Mouse (Mus musculus): ENCODE results near the gene Nck1.

DNA sequence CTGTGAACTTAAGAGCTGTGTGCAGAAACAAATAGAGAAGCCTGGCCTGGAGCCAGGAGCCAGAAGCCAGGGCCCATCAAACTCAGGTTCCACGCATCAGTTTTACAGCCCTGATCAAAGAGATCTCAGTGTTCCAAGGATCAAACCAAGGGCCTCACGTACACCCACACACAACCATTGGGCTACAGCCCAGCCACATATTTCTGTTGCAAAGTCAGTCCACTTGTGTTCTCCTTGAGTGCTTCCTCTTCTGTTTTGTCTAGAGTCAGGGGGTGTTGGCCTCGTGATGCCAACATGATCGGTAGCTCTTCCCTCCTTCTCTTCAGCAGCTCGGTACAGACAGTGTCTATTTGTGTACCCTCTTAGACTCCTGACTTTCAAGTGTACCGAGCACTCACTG is 93.5 kb downstream of the Nck1 start:
- TF ChIP-seq CTCF (IDR thresholded peaks at IDR 0.05; ENCODE audit: low read depth) = no peak
- TF ChIP-seq EP300 (IDR thresholded peaks at IDR 0.05; ENCODE audit: low read depth) = no peak
